ENCODE assay signal across 16 mouse cellular contexts in the genomic region with DNA sequence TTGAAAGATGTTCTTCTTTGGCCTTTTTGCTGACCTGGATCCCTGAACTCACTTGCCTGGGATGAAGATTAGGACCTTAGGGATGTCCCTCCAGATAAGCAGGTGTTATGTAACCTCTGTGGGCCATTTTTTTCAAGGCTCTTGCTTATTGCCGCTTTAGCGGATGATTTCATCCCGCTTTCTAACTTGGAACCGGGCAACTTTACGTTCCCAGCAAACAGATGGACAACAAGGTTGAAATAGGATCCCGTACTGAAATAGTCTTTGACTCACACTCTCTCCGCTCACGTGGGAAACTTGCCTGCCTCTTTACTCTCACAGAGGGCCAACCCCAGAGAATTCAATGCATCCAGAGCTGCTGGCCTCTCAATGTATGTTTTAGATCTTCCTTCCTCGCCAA.
DNase-seq lines count a peak whose midpoint lies in the region; ATAC-seq lines count a peak whose summit lies in the region.
"Had no signal": no experiment of that assay in that cellular context is flagged by ENCODE, and none has a peak within 500 bp of the region (broad histone marks: within the 10 kb centered on the region; RNA-seq: fewer than 3 reads in every experiment).

No protein-coding gene starts in this region.

- DNase-seq in right cerebral cortex, adult 18-20 months = peak; percentile 67
- no peak for DNase-seq in right cerebral cortex, postnatal 14 days
- DNase-seq in left cerebral cortex, postnatal 14 days (ENCODE audit: low spot score in 2 of 2) = peak; percentile 46 to 49
- DNase-seq: cerebellum, adult 8-10 months; layer of hippocampus, adult 9-11 months; lung, postnatal 36 days; thymus, postnatal 4 days had no signal

- no peak overlapping the region for H3K4me3 ChIP-seq in heart, embryonic 12.5 days
- H3K4me3 ChIP-seq in heart, embryonic 11.5 days (ENCODE audit: low read depth, low read length) = no peak overlapping the region
- H3K4me3 ChIP-seq: limb, embryonic 15.5 days; midbrain, embryonic 15.5 days; neural tube, embryonic 15.5 days; stomach, embryonic 15.5 days had no signal

- ATAC-seq in heart, embryonic 12.5 days (ENCODE audit: insufficient number of reproducible peaks, low FRiP score) = no peak
- ATAC-seq in heart, embryonic 11.5 days (replicated peaks; ENCODE audit: insufficient number of reproducible peaks, low FRiP score, low TSS enrichment) = no peak
- ATAC-seq in megakaryocyte-erythroid progenitor cell, adult 5-6 weeks (replicated peaks; ENCODE audit: low FRiP score, low TSS enrichment, poor library complexity, severe bottlenecking) = no peak
- ATAC-seq in erythroid progenitor cell, adult 5-6 weeks (replicated peaks; ENCODE audit: low FRiP score, poor library complexity, severe bottlenecking) = no peak
- ATAC-seq: inflammation-experienced regulatory T-cells, adult 6 months; midbrain, embryonic 15.5 days had no signal

- 57% methylated on average over 9 of the region's 9 CpGs for WGBS in heart, embryonic 12.5 days
- 56% methylated on average over 9 of the region's 9 CpGs for WGBS in heart, embryonic 11.5 days (ENCODE audit: insufficient replicate concordance)

- no peaks in the 10 kb centered on the region for H3K27me3 ChIP-seq in heart, embryonic 12.5 days (replicated peaks)
- H3K27me3 ChIP-seq in heart, embryonic 11.5 days (ENCODE audit: control insufficient read depth, insufficient read depth, low read length) = no peaks in the 10 kb centered on the region
- H3K27me3 ChIP-seq: limb, embryonic 15.5 days; midbrain, embryonic 15.5 days; neural tube, embryonic 15.5 days; stomach, embryonic 15.5 days had no signal

- no peak overlapping the region for H3K4me2 ChIP-seq in heart, embryonic 12.5 days
- H3K4me2 ChIP-seq in heart, embryonic 11.5 days = no peak overlapping the region
- H3K4me2 ChIP-seq: limb, embryonic 15.5 days; midbrain, embryonic 15.5 days; neural tube, embryonic 15.5 days; stomach, embryonic 15.5 days had no signal

- no peaks in the 10 kb centered on the region for H3K36me3 ChIP-seq in heart, embryonic 12.5 days
- H3K36me3 ChIP-seq in heart, embryonic 11.5 days (ENCODE audit: control insufficient read depth, insufficient read depth, low read length) = no peaks in the 10 kb centered on the region
- H3K36me3 ChIP-seq: limb, embryonic 15.5 days; midbrain, embryonic 15.5 days; neural tube, embryonic 15.5 days; stomach, embryonic 15.5 days had no signal

- no peaks in the 10 kb centered on the region for H3K9me3 ChIP-seq in heart, embryonic 12.5 days (replicated peaks)
- H3K9me3 ChIP-seq in heart, embryonic 11.5 days (replicated peaks; ENCODE audit: control insufficient read depth, low read length) = no peaks in the 10 kb centered on the region
- H3K9me3 ChIP-seq: limb, embryonic 15.5 days; midbrain, embryonic 15.5 days; neural tube, embryonic 15.5 days; stomach, embryonic 15.5 days had no signal

- no peak overlapping the region for H3K9ac ChIP-seq in heart, embryonic 12.5 days
- H3K9ac ChIP-seq in heart, embryonic 11.5 days (ENCODE audit: low read depth, low read length) = no peak overlapping the region
- H3K9ac ChIP-seq: limb, embryonic 15.5 days; midbrain, embryonic 15.5 days; neural tube, embryonic 15.5 days; stomach, embryonic 15.5 days had no signal

- H3K4me1 ChIP-seq in heart, embryonic 12.5 days (replicated peaks) = peaks cover 16% of the 10 kb centered on the region
- 0 out of 2 replicates have a peak, but pooled peaks cover 2% of the 10 kb centered on the region for H3K4me1 ChIP-seq in heart, embryonic 11.5 days (ENCODE audit: control insufficient read depth, insufficient read depth, low read length)
- H3K4me1 ChIP-seq: midbrain, embryonic 15.5 days; neural tube, embryonic 15.5 days; stomach, embryonic 15.5 days had no signal

- intact Hi-C loops in left cerebral cortex, postnatal 14 days (cut with DNase I) = no loop called here

- 0 out of 2 replicates have a peak overlapping the region, but pooled peaks have one; percentile 25 for H3K27ac ChIP-seq in heart, embryonic 12.5 days (ENCODE audit: poor library complexity, severe bottlenecking)
- H3K27ac ChIP-seq in heart, embryonic 11.5 days (ENCODE audit: low read depth, low read length) = no peak overlapping the region
- H3K27ac ChIP-seq: limb, embryonic 15.5 days; midbrain, embryonic 15.5 days; neural tube, embryonic 15.5 days; stomach, embryonic 15.5 days had no signal
